25 mouse cellular contexts compared by ENCODE assay signal in genomic region chr4:32998996-32999395, GRCm38 (mm10).
"Had no signal": no experiment of that assay in that cellular context is flagged by ENCODE, and none has a peak within 500 bp of the region (broad histone marks: within the 10 kb centered on the region; RNA-seq: fewer than 3 reads in every experiment).

No protein-coding gene starts in this region.

- H3K4me2 ChIP-seq: heart, embryonic 11.5 days; heart, embryonic 13.5 days; heart, embryonic 15.5 days; hindbrain, embryonic 13.5 days; hindbrain, embryonic 15.5 days; limb, embryonic 12.5 days; liver, embryonic 11.5 days; liver, embryonic 13.5 days; liver, embryonic 15.5 days had no signal

- H3K27ac ChIP-seq: heart, adult 2 months; heart, embryonic 13.5 days; heart, embryonic 15.5 days; hindbrain, embryonic 13.5 days; hindbrain, embryonic 15.5 days; hindbrain, postnatal 0 days; kidney, postnatal 0 days; layer of hippocampus, adult 2 months; left cerebral cortex, adult 2 months; limb, embryonic 10.5 days; limb, embryonic 12.5 days; liver, embryonic 13.5 days; liver, embryonic 15.5 days had no signal

- ATAC-seq: forebrain, embryonic 16.5 days; hindbrain, postnatal 0 days; intestine, embryonic 16.5 days; liver, postnatal 0 days had no signal

- H3K9me3 ChIP-seq: heart, embryonic 15.5 days; hindbrain, embryonic 13.5 days; hindbrain, embryonic 15.5 days; limb, embryonic 10.5 days; limb, embryonic 12.5 days; liver, embryonic 13.5 days; liver, embryonic 15.5 days had no signal

- H3K9ac ChIP-seq: heart, embryonic 13.5 days; heart, embryonic 15.5 days; hindbrain, embryonic 13.5 days; hindbrain, embryonic 15.5 days; limb, embryonic 12.5 days; liver, embryonic 13.5 days; liver, embryonic 15.5 days; liver, postnatal 0 days had no signal

- H3K4me1 ChIP-seq: heart, embryonic 13.5 days; heart, embryonic 15.5 days; hindbrain, embryonic 13.5 days; hindbrain, embryonic 15.5 days; limb, embryonic 10.5 days; limb, embryonic 12.5 days had no signal

- H3K4me3 ChIP-seq: gastrocnemius, adult 2 months; heart, adult 2 months; heart, embryonic 13.5 days; heart, embryonic 15.5 days; hindbrain, embryonic 13.5 days; hindbrain, embryonic 15.5 days; layer of hippocampus, adult 2 months; left cerebral cortex, adult 2 months; limb, embryonic 10.5 days; limb, embryonic 12.5 days; liver, embryonic 13.5 days; liver, embryonic 15.5 days had no signal

- H3K36me3 ChIP-seq: heart, embryonic 15.5 days; limb, embryonic 12.5 days; liver, embryonic 13.5 days; liver, embryonic 15.5 days had no signal

- DNase-seq: gastrocnemius, adult 2 months; gastrocnemius, postnatal 14 days; gastrocnemius, postnatal 36 days; heart, adult 11 months; heart, adult 2 months; heart, postnatal 14 days; heart, postnatal 36 days; liver; liver, embryonic 13.5 days; liver, postnatal 0 days had no signal

- H3K27me3 ChIP-seq: heart, embryonic 13.5 days; heart, embryonic 15.5 days; hindbrain, embryonic 13.5 days; hindbrain, embryonic 15.5 days; limb, embryonic 12.5 days had no signal
